Mouse (Mus musculus) CH12.LX (cell line): Measurements from ENCODE around the gene Cbx2. TPM values are rescaled to one million over a fixed set of nuclear protein-coding genes. Genes with fewer than 3 reads are reported as not detected.

Experiments
- DNase-seq: peaks from one replicate; pipeline ENCODE4 v3.0.0-alpha.2; 2013; ENCODE audit errors: extremely low read depth
- H3K27ac ChIP-seq: 2 replicates; pipeline ENCODE4 v1.5.1; 2012; ENCODE audit warnings: low read depth, mild to moderate bottlenecking, control low read depth, moderate library complexity; ENCODE audit not compliant: insufficient read depth
- H3K27me3 ChIP-seq: replicated peaks from 2 replicates; pipeline ENCODE3; 2012; ENCODE audit warnings: inconsistent platforms
- H3K36me3 ChIP-seq, 2 experiments: replicated peaks in 1 of 2; 2 replicates each; pipeline versions ENCODE3 to v1.6.1; 2012; ENCODE audit warnings: inconsistent platforms in 1 of 2, low read length in 1 of 2, mild to moderate bottlenecking in 1 of 2, mixed read lengths in 1 of 2, moderate library complexity in 1 of 2; ENCODE audit not compliant: control insufficient read depth in 1 of 2, insufficient read depth in 1 of 2
- H3K4me1 ChIP-seq, 2 experiments: 2 replicates each; pipeline ENCODE4 v1.6.1; 2012; ENCODE audit warnings: inconsistent platforms in 1 of 2, moderate library complexity in 1 of 2; ENCODE audit not compliant: insufficient read depth in 2 of 2, control insufficient read depth in 1 of 2
- H3K4me2 ChIP-seq: 2 replicates; pipeline ENCODE4 v1.6.1; 2012; ENCODE audit warnings: low read depth, mild to moderate bottlenecking, control low read depth; ENCODE audit not compliant: poor library complexity, insufficient read depth, severe bottlenecking
- H3K4me3 ChIP-seq, 3 experiments: fragments of 150-350 bp in 1 of 3; sonication (generic) in 1 of 3; replicated peaks in 1 of 3; 2 replicates each; pipeline versions ENCODE3 to v1.5.1; 2011 to 2012; ENCODE audit warnings: low read depth in 2 of 3, low read length in 2 of 3, mild to moderate bottlenecking in 2 of 3, moderate library complexity in 2 of 3, control low read depth in 1 of 3, improper control_type of control experiment in 1 of 3, inconsistent platforms in 1 of 3, mixed read lengths in 1 of 3; ENCODE audit not compliant: poor library complexity in 1 of 3
- H3K79me2 ChIP-seq: replicated peaks from 2 replicates; pipeline ENCODE4 v1.6.1; 2012; ENCODE audit warnings: mild to moderate bottlenecking, moderate library complexity; ENCODE audit not compliant: control insufficient read depth, poor library complexity, insufficient read depth, severe bottlenecking; ENCODE audit errors: extremely low read depth
- H3K9ac ChIP-seq: 2 replicates; pipeline ENCODE4 v1.6.1; 2012; ENCODE audit warnings: low read depth, mild to moderate bottlenecking, control low read depth, moderate library complexity; ENCODE audit not compliant: insufficient read depth
- H3K9me3 ChIP-seq: replicated peaks from 2 replicates; pipeline ENCODE3; 2012; ENCODE audit warnings: low read length, inconsistent platforms, mixed read lengths
- BHLHE40 ChIP-seq: IDR thresholded peaks from 2 replicates; pipeline ENCODE4 v1.6.1; 2011; ENCODE audit warnings: mild to moderate bottlenecking, low read depth, low read length, improper control_type of control experiment
- GABPA ChIP-seq: IDR thresholded peaks from 2 replicates; pipeline ENCODE4 v1.6.1; 2012; ENCODE audit warnings: low read depth, low read length, improper control_type of control experiment, inconsistent platforms; ENCODE audit not compliant: insufficient replicate concordance
- IRF4 ChIP-seq: IDR thresholded peaks from 2 replicates; pipeline ENCODE4 v1.6.1; 2014; ENCODE audit warnings: low read depth, mild to moderate bottlenecking, inconsistent platforms, low read length, improper control_type of control experiment
- JUN ChIP-seq: IDR thresholded peaks from 2 replicates; pipeline ENCODE4 v1.6.1; 2011; ENCODE audit warnings: low read depth, mild to moderate bottlenecking, low read length, improper control_type of control experiment, moderate library complexity; ENCODE audit not compliant: insufficient read depth
- MAX ChIP-seq: IDR thresholded peaks from 2 replicates; pipeline ENCODE4 v1.6.1; 2011; ENCODE audit warnings: low read length, improper control_type of control experiment
- MAZ ChIP-seq: IDR thresholded peaks from 2 replicates; pipeline ENCODE4 v1.6.1; 2012; ENCODE audit warnings: low read depth, mild to moderate bottlenecking, inconsistent platforms, low read length, improper control_type of control experiment, moderate library complexity
- MEF2A ChIP-seq: IDR thresholded peaks from 2 replicates; pipeline ENCODE4 v1.6.1; 2014; ENCODE audit warnings: low read depth, mild to moderate bottlenecking, inconsistent platforms, low read length, improper control_type of control experiment, borderline replicate concordance
- NELFE ChIP-seq: IDR thresholded peaks from 2 replicates; pipeline ENCODE4 v1.6.1; 2011; ENCODE audit warnings: low read depth, low read length, improper control_type of control experiment
- RAD21 ChIP-seq: IDR thresholded peaks from 2 replicates; pipeline ENCODE4 v1.6.1; 2011; ENCODE audit warnings: low read depth, mild to moderate bottlenecking, low read length, improper control_type of control experiment, moderate library complexity
- SIN3A ChIP-seq: IDR thresholded peaks from 2 replicates; pipeline ENCODE4 v1.6.1; 2012; ENCODE audit warnings: low read length, improper control_type of control experiment, inconsistent platforms
- TCF12 ChIP-seq: IDR thresholded peaks from 2 replicates; pipeline ENCODE4 v1.6.1; 2014; ENCODE audit warnings: low read depth, mild to moderate bottlenecking, inconsistent platforms, low read length, improper control_type of control experiment
- UBTF ChIP-seq: IDR thresholded peaks from 2 replicates; pipeline ENCODE4 v1.6.1; 2012; ENCODE audit warnings: low read depth, mild to moderate bottlenecking, inconsistent platforms, low read length, improper control_type of control experiment, moderate library complexity
- USF1 ChIP-seq: IDR thresholded peaks from 2 replicates; pipeline ENCODE4 v1.6.1; 2014; ENCODE audit warnings: low read depth, mild to moderate bottlenecking, inconsistent platforms, low read length, improper control_type of control experiment
- ZC3H11A ChIP-seq: IDR thresholded peaks from 2 replicates; pipeline ENCODE4 v1.6.1; 2012; ENCODE audit warnings: low read depth, mild to moderate bottlenecking, inconsistent platforms, low read length, improper control_type of control experiment
- ZKSCAN1 ChIP-seq: IDR thresholded peaks from 2 replicates; pipeline ENCODE4 v1.6.1; 2012; ENCODE audit warnings: low read depth, inconsistent platforms, low read length, improper control_type of control experiment, borderline replicate concordance
- ZMIZ1 ChIP-seq: IDR thresholded peaks from 2 replicates; pipeline ENCODE4 v1.6.1; 2012; ENCODE audit warnings: low read depth, mild to moderate bottlenecking, inconsistent platforms, low read length, improper control_type of control experiment
- ZNF384 ChIP-seq: IDR thresholded peaks from 2 replicates; pipeline ENCODE4 v1.6.1; 2012; ENCODE audit warnings: low read depth, low read length, improper control_type of control experiment, inconsistent platforms
- dilution Hi-C: fragments of 300-500 bp; cut with MboI; formaldehyde crosslinking; loops from 2 replicates; pipeline ENCODE4 v1.14.3; 2020; ENCODE audit warnings: low sequenced_read_pairs; ENCODE audit not compliant: extremely low pct_unique_long_range_greater_than_20kb, extremely low pct_ligation_motif_present
- in situ Hi-C: fragments of 300-500 bp; cut with MboI; formaldehyde crosslinking; loops from 3 replicates; pipeline ENCODE4 v1.14.3; 2019; ENCODE audit warnings: low sequenced_read_pairs, low pct_ligation_motif_present, low pct_unique_long_range_greater_than_20kb, mixed read lengths
- polyA plus RNA-seq: library from polyadenylated mRNA; unstranded; fragments of >175 nt; gene quantifications from 2 replicates; pipeline ENCODE4 v1.2.1, GENCODE M21; 2012; ENCODE audit warnings: low read depth; ENCODE audit not compliant: insufficient read length
- total RNA-seq, 2 experiments: library from RNA; depleted of rRNA; stranded (reverse); fragments of 300-350 nt in 1 of 2; fragments of >200 nt in 1 of 2; gene quantifications; 2 replicates each; pipeline ENCODE4 v1.2.3; 2012 to 2014

Gene Cbx2
- total and polyA plus RNA-seq, 3 experiments = 2.8 to 15.5 (median 3.9) TPM

GRCm38 (mm10) chr11:119034635-119035034 lies 11.9 kb downstream of the Cbx2 start:
- in situ Hi-C loops = no loop called here
- Histone ChIP-seq H3K4me3 (no peak overlapping the region), H3K9me3 (peaks cover 5% of the 10 kb centered on the region), H3K4me2 (0 out of 2 replicates have a peak overlapping the region, but pooled peaks have one; percentile 26), H3K79me2 (no peaks in the 10 kb centered on the region), H3K27ac (no peak overlapping the region), H3K36me3 (peaks cover 22 to 36% of the 10 kb centered on the region in 2 experiments), H3K27me3 (peaks cover 2% of the 10 kb centered on the region), H3K4me1 (peaks cover 7 to 39% of the 10 kb centered on the region in 2 experiments), H3K9ac (no peak overlapping the region)
- TF ChIP-seq SIN3A (no peak), IRF4 (no peak), BHLHE40 (no peak), GABPA (no peak), ZMIZ1 (no peak), ZNF384 (peak; percentile 47)
- no peak for DNase-seq
- dilution Hi-C loops = no loop called here

- in situ Hi-C loops (no loop called here), dilution Hi-C loops (no loop called here)
- Histone ChIP-seq H3K79me2 (no peaks in the 10 kb centered on the region; the same call in none of the 2 replicates), H3K4me3 (no peak overlapping the region), H3K4me2 (no peak overlapping the region), H3K9me3 (peaks cover 5% of the 10 kb centered on the region), H3K9ac (no peak overlapping the region), H3K27ac (no peak overlapping the region), H3K36me3 (peaks cover 18 to 34% of the 10 kb centered on the region in 2 experiments), H3K27me3 (peaks cover 2% of the 10 kb centered on the region)
- no peak for DNase-seq
- no peak for TF ChIP-seq RAD21
- no peak for TF ChIP-seq BHLHE40
- no peak for TF ChIP-seq MAX
- no peak for TF ChIP-seq TCF12
- TF ChIP-seq JUN = no peak
- no peak for TF ChIP-seq MAZ
- TF ChIP-seq NELFE = no peak
- TF ChIP-seq, all 38 proteins: peak for 0
- peaks cover 12 to 45% of the 10 kb centered on the region in 2 experiments for H3K4me1 ChIP-seq
Measured at GRCm38 (mm10) chr11:119035094-119035685, 12.4 kb downstream of the Cbx2 start.

- no peak for DNase-seq
- Histone ChIP-seq H3K4me1 (peaks cover 12 to 46% of the 10 kb centered on the region in 2 experiments), H3K36me3 (peaks cover 15 to 28% of the 10 kb centered on the region in 2 experiments), H3K9me3 (peaks cover 5% of the 10 kb centered on the region), H3K4me3 (no peak overlapping the region), H3K27me3 (peaks cover 2% of the 10 kb centered on the region), H3K9ac (no peak overlapping the region), H3K79me2 (no peaks in the 10 kb centered on the region; the same call in none of the 2 replicates), H3K4me2 (no peak overlapping the region), H3K27ac (no peak overlapping the region)
- TF ChIP-seq UBTF = no peak
- TF ChIP-seq ZC3H11A = no peak
- no peak for TF ChIP-seq MEF2A
- TF ChIP-seq ZKSCAN1 = no peak
- TF ChIP-seq USF1 = no peak
- no peak for TF ChIP-seq NELFE
- TF ChIP-seq JUN = no peak
- dilution Hi-C loops = no loop called here
- in situ Hi-C loops = no loop called here
Measured at GRCm38 (mm10) chr11:119035686-119036165, 13.0 kb downstream of the Cbx2 start.
